Mouse (Mus musculus): ENCODE results near the gene Spata2l. TPM values are rescaled to one million over a fixed set of nuclear protein-coding genes. Genes with fewer than 3 reads are reported as not detected.
"Not testable (repeated sequence)": the region's sequence is repeated elsewhere in the genome, so short reads cannot be mapped to it uniquely, and the experiment has no call there.

The Spata2l gene
- polyA plus RNA-seq, 2 experiments from 2014 or later, result 7.7 to 8.8 TPM

DNA sequence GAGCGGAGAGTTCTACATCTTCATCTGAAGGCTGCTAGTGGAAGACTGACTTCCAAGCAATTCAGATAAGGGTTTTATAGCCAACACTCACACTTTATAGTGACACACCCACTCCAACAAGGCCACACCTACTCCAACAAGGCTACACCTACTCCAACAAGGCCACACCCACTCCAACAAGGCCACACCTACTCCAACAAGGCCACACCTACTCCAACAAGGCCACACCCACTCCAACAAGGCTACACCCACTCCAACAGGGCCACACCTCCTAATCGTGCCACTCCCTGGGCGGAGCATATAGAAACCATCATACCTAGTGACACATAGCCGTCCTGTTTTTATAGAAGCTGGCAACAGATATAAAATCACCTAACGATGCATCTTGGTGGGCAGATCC, 39.0 kb downstream of the Spata2l start:
- ATAC-seq, result not testable (repeated sequence)

- no peak for ATAC-seq
These were observed 42.3 kb downstream of the Spata2l start for GRCm38 (mm10) chr8:123193771-123194170.

DNA sequence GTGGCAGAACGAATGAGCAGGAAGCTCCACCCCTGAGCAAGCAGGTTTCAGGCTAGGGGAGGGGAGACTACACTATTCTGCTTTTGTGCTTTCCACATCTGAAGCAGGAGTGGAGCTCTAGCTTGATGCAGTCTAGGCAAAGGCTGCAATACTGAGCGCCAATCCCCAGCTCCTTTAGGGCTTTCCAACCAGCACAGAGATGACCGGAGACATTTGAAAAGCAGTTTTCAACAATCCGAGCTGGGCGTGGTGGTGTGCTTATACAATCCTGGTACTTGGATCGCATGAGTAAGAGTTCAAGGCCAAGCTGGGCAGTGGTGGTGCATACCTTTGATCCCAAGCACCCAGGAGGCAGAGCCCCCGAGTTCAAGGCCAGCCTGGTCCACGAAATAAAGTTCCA, 44.1 kb downstream of the Spata2l start:
- ATAC-seq, result no peak

DNA sequence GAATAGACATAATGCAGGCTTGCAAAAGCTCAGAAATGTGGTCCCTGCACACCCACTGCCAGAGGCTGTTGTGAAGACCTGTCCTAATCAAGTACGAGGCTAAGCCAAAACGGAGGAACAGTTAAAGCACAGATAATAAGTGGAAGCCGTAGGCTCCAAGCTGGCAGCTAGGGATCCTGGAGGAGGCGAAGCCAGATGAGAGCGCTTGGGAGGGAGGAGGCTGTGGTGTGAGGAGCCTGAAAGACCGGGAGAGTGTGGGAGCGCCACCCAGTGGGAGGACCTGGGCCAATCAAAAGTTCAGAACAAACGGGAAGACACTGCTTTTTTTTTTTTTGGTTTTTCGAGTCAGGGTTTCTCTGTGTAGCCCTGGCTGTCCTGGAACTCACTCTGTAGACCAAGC, 45.4 kb downstream of the Spata2l start:
- no peak for ATAC-seq

DNA sequence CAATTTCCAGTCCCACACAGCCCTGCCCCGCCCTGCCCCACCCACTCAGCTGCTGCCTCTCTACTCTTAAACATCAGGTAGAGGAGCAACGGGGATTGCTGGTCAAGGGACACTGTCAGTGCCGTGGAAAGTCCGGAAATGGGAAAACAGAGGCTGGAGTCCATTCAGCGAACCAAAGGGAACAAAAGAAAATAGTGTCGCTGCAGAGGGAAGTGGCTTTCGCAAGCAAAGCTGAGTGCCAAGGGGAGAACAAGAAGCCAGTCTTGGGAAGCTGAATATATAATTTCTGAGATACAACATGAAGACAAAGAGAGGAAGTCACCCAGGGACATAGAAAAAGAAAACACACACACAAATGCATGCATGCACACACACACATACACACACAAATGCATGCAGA, 47.2 kb downstream of the Spata2l start:
- no peak for ATAC-seq

GRCm38 (mm10) chr8:123188006-123188405, 48.0 kb downstream of the Spata2l start:
- ATAC-seq, result no peak

GRCm38 (mm10) chr8:123185566-123186409, 50.2 kb downstream of the Spata2l start, which contains the start of gene Dpep1:
Dpep1 (plus strand) TSS chr8:123186242.
- no peak for ATAC-seq

DNA sequence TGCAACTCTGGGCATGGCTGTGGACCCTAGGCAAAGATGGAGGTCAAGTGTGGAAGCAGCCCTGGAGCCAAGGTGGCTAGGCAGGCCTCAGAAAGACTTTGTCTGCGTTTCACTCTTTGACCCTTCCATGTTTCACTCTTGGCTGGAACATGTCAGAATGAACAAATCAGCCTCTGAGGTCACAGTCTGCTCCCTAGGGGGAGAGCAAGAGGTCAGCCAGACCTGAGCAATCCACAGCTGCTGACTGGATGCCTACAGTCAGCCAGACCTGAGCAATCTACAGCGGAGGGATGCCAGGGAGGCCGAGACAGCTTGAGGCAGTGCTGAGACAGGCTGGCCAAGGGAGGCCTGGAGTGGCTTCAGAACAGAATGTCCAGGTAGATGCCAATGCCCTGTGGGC, 54.6 kb downstream of the Spata2l start:
- no peak for ATAC-seq

Other genes starting within 250 kb of the Spata2l start
- 10 to 100 TPM; 75.8 to 77.3 TPM for gene Ankrd11, start 194.0 kb downstream of the Spata2l start, polyA plus RNA-seq (2017; shearing (Covaris generic))
- gene Spg7, start 173.3 kb downstream of the Spata2l start, polyA plus RNA-seq (2017; shearing (Covaris generic)), result 10 to 100 TPM; 11.4 to 21.1 TPM
- gene Rpl13, start 133.9 kb downstream of the Spata2l start, polyA plus RNA-seq (2017; shearing (Covaris generic)), result 1,000 to 10,000 TPM; 2,503 to 2,608 TPM
- 1 to 10 TPM in 1 of 2 experiments, under 1 TPM in 1; 0.65 to 2.2 TPM for gene Cpne7, start 118.9 kb downstream of the Spata2l start, polyA plus RNA-seq (2017; shearing (Covaris generic))
- not detected for gene Sult5a1, start 77.9 kb downstream of the Spata2l start, polyA plus RNA-seq (2017; shearing (Covaris generic))
- gene Dpep1, start 50.0 kb downstream of the Spata2l start, polyA plus RNA-seq (2017; shearing (Covaris generic)), result not detected
- 100 to 1,000 TPM; 108 to 109 TPM for gene Chmp1a, start 23.5 kb downstream of the Spata2l start, polyA plus RNA-seq (2017; shearing (Covaris generic))
- gene Spata33, start 23.4 kb downstream of the Spata2l start, polyA plus RNA-seq (2017; shearing (Covaris generic)), result not detected
- gene Cdk10, start 11.4 kb downstream of the Spata2l start, polyA plus RNA-seq (2017; shearing (Covaris generic)), result 10 to 100 TPM; 12.0 to 21.3 TPM
- gene Zfp276, start 18.0 kb upstream of the Spata2l start, polyA plus RNA-seq (2017; shearing (Covaris generic)), result 1 to 10 TPM; 3.6 to 4.7 TPM
- 1 to 10 TPM; 7.1 to 7.2 TPM for gene Vps9d1, start 18.1 kb upstream of the Spata2l start, polyA plus RNA-seq (2017; shearing (Covaris generic))
- gene Fanca, start 82.3 kb upstream of the Spata2l start, polyA plus RNA-seq (2017; shearing (Covaris generic)), result 1 to 10 TPM; 4.2 to 5.3 TPM
- not detected for gene Spire2, start 96.5 kb upstream of the Spata2l start, polyA plus RNA-seq (2017; shearing (Covaris generic))
- gene Tcf25, start 137.5 kb upstream of the Spata2l start, polyA plus RNA-seq (2017; shearing (Covaris generic)), result 10 to 100 TPM; 84.9 to 92.3 TPM
- gene Mc1r, start 170.9 kb upstream of the Spata2l start, polyA plus RNA-seq (2017; shearing (Covaris generic)), result not detected
- gene Tubb3, start 175.2 kb upstream of the Spata2l start, polyA plus RNA-seq (2017; shearing (Covaris generic)), result under 1 TPM; 0.53 to 0.68 TPM
- 10 to 100 TPM in 1 of 2 experiments, 1 to 10 TPM in 1; 5.6 to 11.1 TPM for gene Def8, start 187.3 kb upstream of the Spata2l start, polyA plus RNA-seq (2017; shearing (Covaris generic))
- 10 to 100 TPM; 31.5 to 36.9 TPM for gene Afg3l1, start 241.7 kb upstream of the Spata2l start, polyA plus RNA-seq (2017; shearing (Covaris generic))

Measured in activated CD4-positive, CD25-positive, alpha-beta regulatory T cell, adult 4 months (primary cell).